Mouse (Mus musculus): ENCODE results near the gene Cxcr6.

The Cxcr6 gene

DNA sequence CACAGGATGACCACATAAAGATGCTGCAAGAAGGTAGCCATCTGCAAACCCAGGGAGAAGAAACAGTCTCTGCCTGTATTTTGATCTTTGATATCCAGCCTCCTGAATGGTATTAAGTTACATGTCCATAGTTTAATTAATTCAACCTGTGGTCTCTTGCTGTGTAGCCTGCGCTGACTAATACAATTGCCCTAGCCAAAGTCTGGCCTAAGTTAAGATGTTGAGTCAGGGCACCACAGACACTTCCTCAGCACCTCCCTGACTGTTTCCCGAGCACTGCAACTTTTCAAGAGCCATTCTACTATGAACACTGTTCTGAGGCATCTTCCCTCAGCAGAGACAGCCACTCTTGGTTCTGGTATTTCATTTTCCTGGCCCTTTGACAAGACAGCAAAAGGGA, 12.3 kb downstream of the Cxcr6 start:
- DNase-seq (ENCODE audit: low spot score) = no peak

GRCm38 (mm10) chr9:123826631-123827030, 20.4 kb downstream of the Cxcr6 start:
- DNase-seq (ENCODE audit: low spot score) = no peak

DNA sequence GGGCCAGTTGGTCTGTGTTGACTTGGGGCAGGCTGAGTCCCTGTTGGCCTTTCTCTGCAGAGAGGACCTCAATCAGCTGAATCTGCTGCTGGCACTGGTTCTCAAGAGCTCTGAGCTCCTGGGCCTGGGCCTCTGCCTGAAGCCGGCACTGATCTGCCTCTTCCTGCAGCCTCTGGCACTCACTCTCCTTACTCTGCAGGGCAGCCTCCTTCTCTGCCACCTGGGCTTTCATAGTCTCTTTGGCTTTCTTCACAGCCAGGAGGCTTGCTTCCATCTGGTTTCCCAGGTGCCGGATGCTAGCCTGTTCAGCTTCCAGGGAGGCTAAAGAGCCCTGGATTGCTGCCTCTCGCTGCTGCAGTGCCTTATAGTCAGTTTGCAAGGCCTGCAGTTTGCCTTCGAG, 22.6 kb downstream of the Cxcr6 start:
- peak; percentile 37 for DNase-seq (ENCODE audit: low spot score)

DNA sequence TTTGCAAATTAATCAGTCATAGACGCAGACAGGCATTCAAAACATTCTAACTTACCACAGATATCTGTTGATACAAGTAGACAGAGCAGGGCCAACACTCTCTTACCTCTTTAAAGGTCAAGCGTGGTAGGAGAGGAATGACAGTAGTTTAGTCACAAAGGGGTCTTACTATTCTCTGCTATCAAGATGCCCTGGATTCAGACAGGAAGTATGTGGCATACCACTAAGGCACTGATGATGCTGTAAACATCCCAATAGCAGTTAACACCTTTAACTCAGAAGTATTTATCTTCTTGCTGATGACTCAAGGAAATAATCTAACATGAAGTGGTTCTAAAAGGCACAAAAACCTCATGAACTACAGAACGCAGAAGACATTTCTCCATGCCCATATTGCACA, 29.6 kb downstream of the Cxcr6 start:
- no peak for DNase-seq (ENCODE audit: low spot score)

- no peak for DNase-seq (ENCODE audit: low spot score)
Measured at GRCm38 (mm10) chr9:123840243-123840642, 34.0 kb downstream of the Cxcr6 start.

DNA sequence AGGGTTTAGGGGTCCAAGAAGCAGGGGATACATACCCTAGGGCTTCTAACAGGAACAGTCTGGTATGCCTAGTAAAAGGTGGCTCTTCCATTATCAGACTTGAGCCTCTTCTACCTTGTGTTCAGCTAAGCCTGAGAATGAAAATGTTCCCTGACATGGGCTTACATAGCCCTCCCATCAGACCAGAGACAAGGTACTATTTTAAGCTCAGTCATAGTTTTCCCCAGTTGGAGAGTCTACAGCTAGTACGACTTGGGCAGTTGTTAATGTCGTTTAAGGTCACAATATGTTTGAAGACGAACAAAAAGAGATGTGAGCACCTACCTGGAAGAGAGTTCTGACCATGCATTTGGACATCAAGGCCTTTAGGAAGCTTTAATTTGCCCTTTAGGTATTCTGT, 38.2 kb downstream of the Cxcr6 start:
- no peak for DNase-seq (ENCODE audit: low spot score)

- DNase-seq (ENCODE audit: low spot score) = no peak
Measured at GRCm38 (mm10) chr9:123845120-123845519, 38.8 kb downstream of the Cxcr6 start.

DNA sequence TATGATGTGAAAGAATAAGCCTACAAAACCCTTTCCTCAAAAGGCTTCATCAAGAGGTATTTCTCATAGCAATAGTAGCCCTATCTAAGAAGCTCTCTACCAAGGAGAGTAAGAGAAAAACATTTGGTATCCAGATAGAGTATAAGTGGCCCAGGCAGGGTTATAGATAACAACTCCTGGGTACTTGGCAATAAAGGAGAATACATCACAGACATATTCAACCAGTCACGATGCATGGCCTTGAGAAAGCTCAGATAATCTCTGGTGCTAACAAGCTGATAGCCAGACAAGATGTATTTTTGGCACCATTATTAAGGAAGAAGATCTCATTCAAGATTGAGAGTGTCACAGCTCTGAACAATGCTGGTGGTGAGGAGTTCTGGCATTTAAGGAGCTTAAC, 40.2 kb downstream of the Cxcr6 start:
- no peak for DNase-seq (ENCODE audit: low spot score)

GRCm38 (mm10) chr9:123849976-123850695, 43.9 kb downstream of the Cxcr6 start:
- peak; percentile 21 for DNase-seq (ENCODE audit: low spot score)

DNA sequence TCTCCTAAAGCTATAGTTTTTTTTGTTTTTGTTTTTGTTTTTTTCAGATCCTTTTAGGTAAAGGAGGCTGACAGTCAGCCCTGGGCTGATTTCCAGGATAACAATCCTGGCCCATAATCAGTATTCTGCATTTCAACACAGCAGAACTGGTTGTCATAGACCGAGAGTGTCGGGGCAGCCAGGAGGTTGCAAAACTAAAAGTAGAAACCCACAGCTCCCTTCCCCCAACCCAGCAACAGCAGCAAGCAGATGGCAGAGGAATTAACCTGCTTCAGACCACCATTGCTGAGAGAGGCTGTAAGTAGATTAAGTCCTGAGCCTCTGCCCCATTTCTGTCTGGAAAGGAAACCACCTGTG, 44.4 kb downstream of the Cxcr6 start:
- DNase-seq (ENCODE audit: low spot score) = peak; percentile 51

- DNase-seq (ENCODE audit: low spot score) = peak; percentile 53
Measured at GRCm38 (mm10) chr9:123851062-123851712, 44.9 kb downstream of the Cxcr6 start.

- peak; percentile 97 for DNase-seq (ENCODE audit: low spot score)
Measured at GRCm38 (mm10) chr9:123851713-123852448, 45.6 kb downstream of the Cxcr6 start, which contains the start of gene Fyco1. Gene Fyco1 (minus strand): TSS chr9:123851899.

DNA sequence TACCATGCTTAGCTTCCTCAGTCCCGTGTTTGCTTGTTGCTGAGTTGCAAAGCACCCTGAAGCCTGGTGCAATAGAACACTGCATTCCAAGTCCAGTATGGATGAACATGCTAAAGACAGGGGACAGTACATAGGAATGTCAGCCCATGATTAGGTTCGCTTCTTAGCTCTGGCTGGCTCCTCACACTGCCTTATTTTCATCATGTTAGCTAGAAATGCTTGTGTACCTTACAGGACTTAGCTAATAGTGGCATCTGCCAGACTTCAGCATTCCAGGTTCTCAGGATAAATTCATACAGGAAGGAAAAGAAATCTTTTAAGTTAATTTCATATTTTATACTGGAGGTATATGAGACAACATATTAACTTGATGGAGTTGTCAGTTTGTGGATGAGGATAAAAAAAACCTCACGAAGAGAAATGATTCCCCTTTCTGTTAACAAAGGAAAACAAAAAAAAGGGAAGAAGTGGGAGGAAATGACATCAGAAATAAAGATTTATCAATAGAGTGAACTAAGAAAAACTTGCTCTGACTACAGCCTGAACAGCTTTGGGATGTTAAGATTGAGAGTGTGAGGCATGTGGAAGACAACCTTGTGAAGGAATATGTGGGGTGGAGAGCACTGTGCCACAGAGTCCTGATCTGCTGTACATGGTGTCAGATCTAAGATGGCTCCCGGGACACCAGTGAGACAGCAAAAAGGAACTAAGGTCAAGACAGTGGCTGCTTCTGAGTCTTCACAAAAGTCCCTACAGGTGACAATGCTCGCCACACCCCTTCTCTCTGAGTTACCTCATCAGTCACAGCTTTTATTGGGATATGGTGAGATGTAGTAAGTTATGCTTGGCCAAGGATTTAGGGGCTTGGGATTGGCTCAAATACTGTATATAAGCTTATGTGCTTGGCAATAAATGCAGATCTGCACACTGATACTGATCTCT, 46.4 kb downstream of the Cxcr6 start:
- no peak for DNase-seq (ENCODE audit: low spot score)

- DNase-seq (ENCODE audit: low spot score) = no peak
Measured at GRCm38 (mm10) chr9:123856836-123857235, 50.6 kb downstream of the Cxcr6 start.

Data from layer of hippocampus, adult 11-12 months (tissue).